Mouse (Mus musculus) MEL (cell line): ENCODE results near the gene Il5. TPM values are rescaled to one million over a fixed set of nuclear protein-coding genes. Genes with fewer than 3 reads are reported as not detected.

Source experiments
- DNase-seq: peaks from one replicate; pipeline ENCODE4 v3.0.0; 2011; ENCODE audit warnings: low read depth, low spot score
- H3K27ac ChIP-seq: 2 replicates; pipeline ENCODE4 v1.5.1; 2012; ENCODE audit warnings: low read depth, mild to moderate bottlenecking, control low read depth, low read length, moderate library complexity; ENCODE audit not compliant: control insufficient read depth
- H3K27me3 ChIP-seq, 2 experiments: fragments of 150-350 bp in 1 of 2; sonication (generic) in 1 of 2; 2 replicates each; pipeline ENCODE4 v1.6.1; 2012; ENCODE audit warnings: low read length in 2 of 2, mild to moderate bottlenecking in 2 of 2, improper control_type of control experiment in 1 of 2, moderate library complexity in 1 of 2; ENCODE audit not compliant: insufficient read depth in 2 of 2, control insufficient read depth in 1 of 2
- H3K36me3 ChIP-seq, 2 experiments: 2 replicates each; pipeline ENCODE4 v1.6.1; 2012 to 2014; ENCODE audit warnings: low read length in 2 of 2, improper control_type of control experiment in 1 of 2, inconsistent platforms in 1 of 2, mild to moderate bottlenecking in 1 of 2; ENCODE audit not compliant: insufficient read depth in 2 of 2, control insufficient read depth in 1 of 2
- H3K4me1 ChIP-seq, 2 experiments: fragments of 150-350 bp in 1 of 2; sonication (generic) in 1 of 2; 2 replicates each; pipeline ENCODE4 v1.6.1; 2012; ENCODE audit warnings: low read length in 2 of 2, improper control_type of control experiment in 1 of 2, mild to moderate bottlenecking in 1 of 2; ENCODE audit not compliant: insufficient read depth in 2 of 2, control insufficient read depth in 1 of 2
- H3K4me3 ChIP-seq, 2 experiments: fragments of 150-350 bp in 1 of 2; sonication (generic) in 1 of 2; 2 replicates each; pipeline ENCODE4 v1.5.1; 2012; ENCODE audit warnings: low read depth in 2 of 2, low read length in 2 of 2, mild to moderate bottlenecking in 2 of 2, moderate library complexity in 2 of 2, control low read depth in 1 of 2, improper control_type of control experiment in 1 of 2; ENCODE audit not compliant: control insufficient read depth in 1 of 2, insufficient read depth in 1 of 2
- H3K79me2 ChIP-seq: 2 replicates; pipeline ENCODE4 v1.6.1; 2012; ENCODE audit warnings: mild to moderate bottlenecking, low read length, moderate library complexity; ENCODE audit not compliant: control insufficient read depth, poor library complexity, insufficient read depth
- H3K9ac ChIP-seq: 2 replicates; pipeline ENCODE4 v1.6.1; 2012; ENCODE audit warnings: low read depth, mild to moderate bottlenecking, control low read depth, low read length, moderate library complexity; ENCODE audit not compliant: control insufficient read depth, poor library complexity, severe bottlenecking
- H3K9me3 ChIP-seq: fragments of 150-350 bp; sonication (generic); replicated peaks from 2 replicates; pipeline ENCODE4 v1.6.1; 2012; ENCODE audit warnings: mild to moderate bottlenecking, low read length, improper control_type of control experiment, moderate library complexity; ENCODE audit not compliant: insufficient read depth
- BHLHE40 ChIP-seq: IDR thresholded peaks from 2 replicates; pipeline ENCODE4 v1.6.1; 2012; ENCODE audit warnings: low read depth, mild to moderate bottlenecking, inconsistent platforms, low read length, improper control_type of control experiment, borderline replicate concordance
- CHD2 ChIP-seq: IDR thresholded peaks from 2 replicates; pipeline ENCODE4 v1.6.1; 2011; ENCODE audit warnings: low read length, improper control_type of control experiment
- CTCF ChIP-seq, 3 experiments: IDR thresholded peaks in 2 of 3; conservative IDR thresholded peaks in 1 of 3; 2 replicates each; pipeline ENCODE4 v1.5.1; 2011 to 2012; ENCODE audit warnings: low read length in 3 of 3, low read depth in 2 of 3, mild to moderate bottlenecking in 2 of 3, improper control_type of control experiment in 1 of 3, inconsistent platforms in 1 of 3, mixed read lengths in 1 of 3, moderate library complexity in 1 of 3; ENCODE audit not compliant: control insufficient read depth in 1 of 3, insufficient read depth in 1 of 3, poor library complexity in 1 of 3, severe bottlenecking in 1 of 3
- ELF1 ChIP-seq: IDR thresholded peaks from 2 replicates; pipeline ENCODE4 v1.6.1; 2014; ENCODE audit warnings: low read depth, mild to moderate bottlenecking, inconsistent platforms, low read length, improper control_type of control experiment, moderate library complexity
- EP300 ChIP-seq, 2 experiments: IDR thresholded peaks; 2 replicates each; pipeline ENCODE4 v1.6.1; 2011; ENCODE audit warnings: improper control_type of control experiment in 2 of 2, low read length in 2 of 2, low read depth in 1 of 2, mild to moderate bottlenecking in 1 of 2
- ETS1 ChIP-seq: IDR thresholded peaks from 2 replicates; pipeline ENCODE4 v1.6.1; 2012; ENCODE audit warnings: low read depth, mild to moderate bottlenecking, inconsistent platforms, low read length, improper control_type of control experiment, moderate library complexity
- GABPA ChIP-seq: IDR thresholded peaks from 2 replicates; pipeline ENCODE4 v1.6.1; 2012; ENCODE audit warnings: low read depth, mild to moderate bottlenecking, inconsistent platforms, low read length, improper control_type of control experiment, moderate library complexity
- GATA1 ChIP-seq: IDR thresholded peaks from 2 replicates; pipeline ENCODE4 v1.6.1; 2011; ENCODE audit warnings: low read depth, low read length, improper control_type of control experiment
- HCFC1 ChIP-seq: IDR thresholded peaks from 2 replicates; pipeline ENCODE4 v1.6.1; 2012; ENCODE audit warnings: low read depth, mild to moderate bottlenecking, inconsistent platforms, low read length, improper control_type of control experiment, moderate library complexity
- JUND ChIP-seq: IDR thresholded peaks from 2 replicates; pipeline ENCODE4 v1.6.1; 2011; ENCODE audit warnings: low read depth, mild to moderate bottlenecking, improper control_type of control experiment, low read length
- KAT2A ChIP-seq: conservative IDR thresholded peaks from 2 replicates; pipeline ENCODE4 v1.6.1; 2012; ENCODE audit warnings: low read depth, low read length, improper control_type of control experiment, inconsistent platforms
- MAFK ChIP-seq: IDR thresholded peaks from 2 replicates; pipeline ENCODE4 v1.6.1; 2011; ENCODE audit warnings: low read depth, mild to moderate bottlenecking, low read length, improper control_type of control experiment, borderline replicate concordance
- MAX ChIP-seq: IDR thresholded peaks from 2 replicates; pipeline ENCODE4 v1.6.1; 2011; ENCODE audit warnings: low read length, improper control_type of control experiment
- MEF2A ChIP-seq: IDR thresholded peaks from 2 replicates; pipeline ENCODE4 v1.6.1; 2014; ENCODE audit warnings: low read depth, mild to moderate bottlenecking, inconsistent platforms, low read length, improper control_type of control experiment; ENCODE audit not compliant: poor library complexity, insufficient replicate concordance, severe bottlenecking; ENCODE audit errors: extremely low read depth
- MXI1 ChIP-seq: IDR thresholded peaks from 2 replicates; pipeline ENCODE4 v1.6.1; 2011; ENCODE audit warnings: mild to moderate bottlenecking, low read depth, low read length, improper control_type of control experiment
- MYB ChIP-seq: IDR thresholded peaks from 2 replicates; pipeline ENCODE4 v1.6.1; 2011; ENCODE audit warnings: mild to moderate bottlenecking, low read depth, low read length, improper control_type of control experiment
- MYC ChIP-seq: IDR thresholded peaks from 2 replicates; pipeline ENCODE4 v1.6.1; 2011; ENCODE audit warnings: low read depth, mild to moderate bottlenecking, low read length, improper control_type of control experiment, moderate library complexity
- NELFE ChIP-seq: IDR thresholded peaks from 2 replicates; pipeline ENCODE4 v1.6.1; 2011; ENCODE audit warnings: low read depth, low read length, improper control_type of control experiment
- POLR2AphosphoS2 ChIP-seq: IDR thresholded peaks from 2 replicates; pipeline ENCODE4 v1.6.1; 2011; ENCODE audit warnings: low read length, improper control_type of control experiment
- RAD21 ChIP-seq: IDR thresholded peaks from 2 replicates; pipeline ENCODE4 v1.6.1; 2011; ENCODE audit warnings: mild to moderate bottlenecking, low read depth, low read length, improper control_type of control experiment
- RCOR1 ChIP-seq: IDR thresholded peaks from 2 replicates; pipeline ENCODE4 v1.6.1; 2012; ENCODE audit warnings: low read depth, mild to moderate bottlenecking, inconsistent platforms, low read length, improper control_type of control experiment
- SIN3A ChIP-seq: IDR thresholded peaks from 2 replicates; pipeline ENCODE4 v1.6.1; 2012; ENCODE audit warnings: low read length, improper control_type of control experiment, inconsistent platforms
- SMC3 ChIP-seq: IDR thresholded peaks from 2 replicates; pipeline ENCODE4 v1.6.1; 2011; ENCODE audit warnings: low read depth, low read length, improper control_type of control experiment
- TAL1 ChIP-seq: IDR thresholded peaks from 2 replicates; pipeline ENCODE4 v1.6.1; 2012; ENCODE audit warnings: mild to moderate bottlenecking, inconsistent platforms, low read length, moderate library complexity, mixed read lengths
- TBP ChIP-seq: IDR thresholded peaks from 2 replicates; pipeline ENCODE4 v1.8.0; 2011; ENCODE audit warnings: low read depth, low read length, improper control_type of control experiment
- TCF12 ChIP-seq: IDR thresholded peaks from 2 replicates; pipeline ENCODE4 v1.6.1; 2014; ENCODE audit warnings: low read depth, mild to moderate bottlenecking, inconsistent platforms, low read length, improper control_type of control experiment, moderate library complexity
- UBTF ChIP-seq: IDR thresholded peaks from 2 replicates; pipeline ENCODE4 v1.6.1; 2012; ENCODE audit warnings: low read depth, mild to moderate bottlenecking, inconsistent platforms, low read length, improper control_type of control experiment, moderate library complexity, borderline replicate concordance; ENCODE audit not compliant: insufficient read depth
- USF2 ChIP-seq, 2 experiments: IDR thresholded peaks; 2 replicates each; pipeline ENCODE4 v1.6.1; 2011 to 2012; ENCODE audit warnings: improper control_type of control experiment in 2 of 2, low read length in 2 of 2, borderline replicate concordance in 1 of 2, inconsistent platforms in 1 of 2, low read depth in 1 of 2, mild to moderate bottlenecking in 1 of 2; ENCODE audit not compliant: insufficient read depth in 1 of 2
- ZKSCAN1 ChIP-seq: IDR thresholded peaks from 2 replicates; pipeline ENCODE4 v1.6.1; 2012; ENCODE audit warnings: low read depth, mild to moderate bottlenecking, inconsistent platforms, low read length, improper control_type of control experiment, moderate library complexity
- ZMIZ1 ChIP-seq: IDR thresholded peaks from 2 replicates; pipeline ENCODE4 v1.6.1; 2012; ENCODE audit warnings: low read depth, mild to moderate bottlenecking, inconsistent platforms, low read length, improper control_type of control experiment, moderate library complexity
- polyA plus RNA-seq, 2 experiments: library from polyadenylated mRNA; stranded (reverse) in 1 of 2; unstranded in 1 of 2; fragments of >175 nt in 1 of 2; fragments of >200 nt in 1 of 2; gene quantifications; 2 replicates each; pipeline versions ENCODE4 v1.2.1 to v1.2.4; 2012; ENCODE audit warnings: low replicate concordance in 2 of 2, low read depth in 1 of 2; ENCODE audit not compliant: insufficient read length in 2 of 2, insufficient read depth in 1 of 2, missing spikeins in 1 of 2
- total RNA-seq: library from RNA; depleted of rRNA; stranded (reverse); fragments of 300-350 nt; gene quantifications from 2 replicates; pipeline ENCODE4 v1.2.3, GENCODE M21; 2012

Gene Il5
- total and polyA plus RNA-seq, 3 experiments: not detected

DNA sequence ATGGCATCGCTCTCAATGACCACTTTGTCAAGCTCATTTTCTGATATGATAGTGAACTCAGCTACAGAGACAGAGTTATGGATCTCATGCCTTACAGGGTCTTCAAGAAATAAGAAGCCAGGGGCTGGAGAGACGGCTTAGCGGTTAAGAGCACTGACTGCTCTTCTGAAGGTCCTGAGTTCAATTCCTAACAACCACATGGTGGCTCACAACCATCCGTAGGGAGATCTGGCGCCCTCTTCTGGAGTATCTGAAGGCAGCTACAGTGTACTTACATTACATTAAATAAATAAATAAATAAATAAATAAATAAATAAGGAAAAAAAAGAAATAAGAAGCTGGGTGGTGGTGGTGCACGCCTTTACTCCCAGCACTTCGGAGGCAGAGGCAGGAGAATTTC, 13.2 kb downstream of the Il5 start:
- H3K79me2 ChIP-seq: no peaks in the 10 kb centered on the region; the same call in 1 of the 2 replicates
- TF ChIP-seq RAD21 (peak; percentile 17), CTCF (IDR thresholded peaks at IDR 0.05 in 2 of 3, conservative IDR thresholded peaks at IDR 0.05 in 1 of 3; ENCODE audit: control insufficient read depth in 1 of 3, insufficient read depth in 1 of 3, low read depth in 2 of 3, low read length in 3 of 3, poor library complexity in 1 of 3, severe bottlenecking in 1 of 3) (peak; percentile 35 to 59 (median 53); a peak in 5 of 6 replicates), SMC3 (peak; percentile 32; the same call in 1 of the 2 replicates), MYB (no peak), MYC (0 out of 2 replicates have a peak, but pooled peaks have one; percentile 37)
- DNase-seq: peak; percentile 73
- H3K27me3 ChIP-seq: no peaks in the 10 kb centered on the region
- no peak overlapping the region for H3K27ac ChIP-seq
- peaks cover 6 to 42% of the 10 kb centered on the region in 2 experiments for H3K4me1 ChIP-seq
- H3K9me3 ChIP-seq: no peaks in the 10 kb centered on the region
- peaks cover 0 to 40% of the 10 kb centered on the region in 2 experiments; a peak in 2 of 4 replicates for H3K36me3 ChIP-seq
- no peak overlapping the region for H3K9ac ChIP-seq
- no peak overlapping the region for H3K4me3 ChIP-seq

DNA sequence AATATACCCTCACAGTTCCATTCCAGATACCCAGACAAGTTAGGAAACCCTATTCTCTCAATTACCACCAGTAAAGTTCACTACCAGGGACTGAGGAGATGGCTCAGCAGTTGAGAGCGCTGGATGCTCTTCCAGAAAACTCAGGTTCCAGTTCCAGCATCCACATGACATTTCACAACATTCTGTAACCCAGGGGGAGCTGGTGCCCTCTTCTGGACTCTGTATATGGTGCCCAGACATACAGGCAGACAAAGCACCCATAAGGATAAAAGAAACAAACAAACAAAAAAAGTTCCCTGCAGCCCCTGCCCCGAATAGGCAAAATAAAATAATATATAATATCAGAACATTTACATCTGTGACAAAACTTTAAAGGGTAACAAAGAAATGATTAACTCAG, 13.8 kb downstream of the Il5 start:
- Histone ChIP-seq H3K27ac (peak overlapping the region; percentile 59), H3K79me2 (no peaks in the 10 kb centered on the region; the same call in 1 of the 2 replicates), H3K27me3 (no peaks in the 10 kb centered on the region), H3K9me3 (no peaks in the 10 kb centered on the region), H3K9ac (peak overlapping the region; percentile 73), H3K36me3 (peaks cover 0 to 40% of the 10 kb centered on the region in 2 experiments; a peak in 2 of 4 replicates), H3K4me1 (peaks cover 6 to 38% of the 10 kb centered on the region in 2 experiments), H3K4me3 (peak overlapping the region; percentile 63 to 64)
- DNase-seq: peak; percentile 66
- TF ChIP-seq JUND (no peak), KAT2A (no peak), HCFC1 (no peak), UBTF (no peak), SIN3A (no peak; the same call in 1 of the 2 replicates), GABPA (no peak), USF2 (IDR thresholded peaks at IDR 0.05; ENCODE audit: borderline replicate concordance in 1 of 2, insufficient read depth in 1 of 2, low read depth in 1 of 2, low read length in 2 of 2) (no peak), MYB (no peak), ZMIZ1 (no peak), ZKSCAN1 (no peak), RCOR1 (no peak), TCF12 (no peak), CTCF (IDR thresholded peaks at IDR 0.05 in 2 of 3, conservative IDR thresholded peaks at IDR 0.05 in 1 of 3; ENCODE audit: control insufficient read depth in 1 of 3, insufficient read depth in 1 of 3, low read depth in 2 of 3, low read length in 3 of 3, poor library complexity in 1 of 3, severe bottlenecking in 1 of 3) (peak; percentile 14 to 66 (median 46); a peak in 4 of 6 replicates), SMC3 (peak; percentile 55), ETS1 (no peak), MXI1 (peak; percentile 40; the same call in 1 of the 2 replicates), BHLHE40 (no peak), MYC (no peak), TBP (no peak), POLR2AphosphoS2 (no peak), TAL1 (no peak), MEF2A (no peak), ELF1 (no peak), MAFK (no peak), MAX (no peak), CHD2 (no peak), NELFE (no peak), GATA1 (no peak), EP300 (IDR thresholded peaks at IDR 0.05; ENCODE audit: low read depth in 1 of 2, low read length in 2 of 2) (no peak)
